Mouse (Mus musculus): ENCODE results near the gene Slc17a7.
"Not testable (repeated sequence)": the region's sequence is repeated elsewhere in the genome, so short reads cannot be mapped to it uniquely, and the experiment has no call there.

The Slc17a7 gene

GRCm38 (mm10) chr7:45163735-45164490 is at the start of gene Slc17a7:
Gene Slc17a7, plus strand, starts transcription at chr7:45163949.
- ATAC-seq (ENCODE audit: low TSS enrichment): no peak

- no peak for ATAC-seq (ENCODE audit: low TSS enrichment)
These were observed 46.2 kb upstream of the Slc17a7 start for GRCm38 (mm10) chr7:45117566-45117965.

GRCm38 (mm10) chr7:45118336-45118735 is 45.4 kb upstream of the Slc17a7 start:
- ATAC-seq (ENCODE audit: low TSS enrichment): no peak

- ATAC-seq (ENCODE audit: low TSS enrichment): no peak
These were observed 43.7 kb upstream of the Slc17a7 start for GRCm38 (mm10) chr7:45119780-45120709.

GRCm38 (mm10) chr7:45121404-45121803 is 42.3 kb upstream of the Slc17a7 start:
- ATAC-seq (ENCODE audit: low TSS enrichment): no peak

GRCm38 (mm10) chr7:45121966-45122365 is 41.8 kb upstream of the Slc17a7 start:
- no peak for ATAC-seq (ENCODE audit: low TSS enrichment)

GRCm38 (mm10) chr7:45122561-45123185 is 41.1 kb upstream of the Slc17a7 start:
- no peak for ATAC-seq (ENCODE audit: low TSS enrichment)

GRCm38 (mm10) chr7:45123186-45123570 is 40.6 kb upstream of the Slc17a7 start:
- ATAC-seq (ENCODE audit: low TSS enrichment): no peak

GRCm38 (mm10) chr7:45124224-45125143 is 39.3 kb upstream of the Slc17a7 start, which contains the start of gene Rps11:
Gene Rps11, minus strand, starts transcription at chr7:45124439.
- peak; percentile 73 for ATAC-seq (ENCODE audit: low TSS enrichment)

GRCm38 (mm10) chr7:45125144-45125600 is 38.6 kb upstream of the Slc17a7 start:
- no peak for ATAC-seq (ENCODE audit: low TSS enrichment)

- ATAC-seq (ENCODE audit: low TSS enrichment): not testable (repeated sequence)
These were observed 38.1 kb upstream of the Slc17a7 start for GRCm38 (mm10) chr7:45125649-45126048.

GRCm38 (mm10) chr7:45126147-45126843 is 37.5 kb upstream of the Slc17a7 start:
- ATAC-seq (ENCODE audit: low TSS enrichment): no peak

- no peak for ATAC-seq (ENCODE audit: low TSS enrichment)
These were observed 36.7 kb upstream of the Slc17a7 start for GRCm38 (mm10) chr7:45126844-45127699.

- no peak for ATAC-seq (ENCODE audit: low TSS enrichment)
These were observed 36.0 kb upstream of the Slc17a7 start for GRCm38 (mm10) chr7:45127700-45128224.

- ATAC-seq (ENCODE audit: low TSS enrichment): peak; percentile 81
These were observed 35.0 kb upstream of the Slc17a7 start, which contains the start of gene Rpl13a for GRCm38 (mm10) chr7:45128624-45129246. Gene Rpl13a, minus strand, starts transcription at chr7:45128761.

- no peak for ATAC-seq (ENCODE audit: low TSS enrichment)
These were observed 34.4 kb upstream of the Slc17a7 start for GRCm38 (mm10) chr7:45129318-45129717.

- no peak for ATAC-seq (ENCODE audit: low TSS enrichment)
These were observed 33.8 kb upstream of the Slc17a7 start for GRCm38 (mm10) chr7:45129776-45130512.

- no peak for ATAC-seq (ENCODE audit: low TSS enrichment)
These were observed 31.9 kb upstream of the Slc17a7 start for GRCm38 (mm10) chr7:45131850-45132249.
